Mouse (Mus musculus) thymus, adult 2 months (tissue): ENCODE data around the gene Npm3.

Experiments
- CTCF ChIP-seq: fragments of 200-500 bp; IDR thresholded peaks from 2 replicates; pipeline ENCODE4 v1.5.1; 2012; ENCODE audit warnings: mild to moderate bottlenecking, control low read depth, low read length, moderate library complexity, borderline replicate concordance; ENCODE audit not compliant: control insufficient read depth, poor library complexity, insufficient read depth; ENCODE audit errors: extremely low read depth
- POLR2A ChIP-seq: fragments of 200-500 bp; IDR thresholded peaks from 2 replicates; pipeline ENCODE4 v1.6.1; 2012; ENCODE audit warnings: mild to moderate bottlenecking, low read length, control low read depth, moderate library complexity; ENCODE audit not compliant: control insufficient read depth, poor library complexity, insufficient read depth; ENCODE audit errors: extremely low read depth

DNA sequence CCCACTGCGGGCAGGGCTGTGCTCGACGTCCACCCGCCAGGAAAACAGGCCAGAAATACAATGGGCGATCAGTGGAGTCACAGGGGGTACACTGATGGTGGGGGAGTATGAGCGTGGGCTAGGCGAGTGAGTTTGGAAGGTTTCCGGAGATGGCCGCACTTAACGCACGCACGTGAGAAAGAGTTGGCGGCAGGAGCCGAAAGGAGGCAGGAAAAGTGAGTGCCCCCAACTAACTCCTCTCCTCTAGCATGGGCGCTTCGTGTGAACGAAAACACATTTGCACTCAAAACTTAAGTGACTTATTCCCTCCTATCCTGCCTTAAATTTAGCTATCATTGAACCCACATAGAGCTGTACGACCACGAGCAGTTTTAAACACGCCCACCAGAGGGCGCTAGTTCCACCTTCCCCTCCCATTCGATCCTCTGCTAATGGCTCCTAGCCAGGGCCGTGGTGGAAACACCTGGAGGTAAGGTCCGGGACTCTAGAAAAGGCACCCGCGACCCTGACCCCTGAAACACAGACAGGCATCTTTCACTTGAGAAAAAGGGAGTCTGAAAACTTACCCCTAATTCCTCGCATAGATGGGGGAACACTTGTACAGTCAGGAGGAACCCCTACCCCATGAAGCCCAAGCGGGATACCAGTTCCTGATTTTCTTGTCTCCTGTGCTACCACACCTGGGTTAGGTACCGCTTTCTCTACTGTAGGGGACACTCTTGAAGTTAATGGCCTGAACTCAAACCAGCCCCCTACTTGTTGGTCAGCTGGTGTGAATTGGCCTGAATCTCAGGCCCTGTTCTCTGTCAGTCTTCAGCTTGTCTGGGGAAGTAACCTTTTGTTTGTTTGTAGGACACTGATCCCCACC, 3.0 kb downstream of the Npm3 start:
- TF ChIP-seq CTCF = peak; percentile 90
- TF ChIP-seq POLR2A = no peak
